Mouse (Mus musculus) embryonic facial prominence, embryonic 10.5 days (tissue): ENCODE results near the gene Ypel4. TPM values are rescaled to one million over a fixed set of nuclear protein-coding genes. Genes with fewer than 3 reads are reported as not detected.

Experiments used
- DNase-seq: peaks from one replicate; pipeline ENCODE4 v3.0.0-alpha.2; 2017; ENCODE audit warnings: low spot score
- H3K27ac ChIP-seq: fragments of 300-500 bp; sonication (generic); replicated peaks from 2 replicates; pipeline ENCODE4 v1.5.1; 2016; ENCODE audit warnings: mild to moderate bottlenecking
- H3K27me3 ChIP-seq: fragments of 300-500 bp; sonication (generic); replicated peaks from 2 replicates; pipeline ENCODE4 v1.6.1; 2016; ENCODE audit warnings: low read depth, mild to moderate bottlenecking; ENCODE audit not compliant: poor library complexity, severe bottlenecking
- H3K36me3 ChIP-seq: fragments of 300-500 bp; sonication (generic); replicated peaks from 2 replicates; pipeline ENCODE4 v1.6.1; 2016; ENCODE audit warnings: mild to moderate bottlenecking, moderate library complexity
- H3K4me1 ChIP-seq: fragments of 300-500 bp; sonication (generic); 2 replicates; pipeline ENCODE4 v1.6.1; 2016
- H3K4me3 ChIP-seq: fragments of 300-500 bp; sonication (generic); 2 replicates; pipeline ENCODE4 v1.5.1; 2016; ENCODE audit warnings: mild to moderate bottlenecking, moderate library complexity
- H3K9me3 ChIP-seq: fragments of 300-500 bp; sonication (generic); 2 replicates; pipeline ENCODE4 v1.6.1; 2016; ENCODE audit warnings: mild to moderate bottlenecking
- WGBS: fragments of 180-500 bp; shearing (Covaris S2); methylation state at CpG from one replicate; pipeline ENCODE4 v1.1.7; 2016; 5-methylcytosine and 5-hydroxymethylcytosine counted together
- microRNA counts: library from miRNA; unstranded; fragments of <30 nt; microRNA quantifications from one replicate; lab custom pipeline; 2017
- microRNA-seq: library from miRNA; unstranded; fragments of <30 nt; microRNA quantifications from one replicate; pipeline ENCODE4, GENCODE M21; 2017
- polyA plus RNA-seq: library from polyadenylated mRNA; unstranded; fragments of >200 nt; fragmentation: Nextera tagmentation; extraction: Ambion mirVana; gene quantifications from 2 replicates; pipeline ENCODE4 v1.2.1, GENCODE M21; 2016

The Ypel4 gene
- polyA plus RNA-seq, 1 experiment from 2014 or later, result 8.1 TPM

GRCm38 (mm10) chr2:84775241-84775640, 41.4 kb downstream of the Ypel4 start, which contains the start of gene Serping1:
Gene Serping1 (minus strand): TSS chr2:84775444.
- peak within 1 kb of the TSS; percentile 54 for H3K4me3 ChIP-seq
- peak within 1 kb of the TSS; percentile 86 for H3K27ac ChIP-seq
- no peaks in the 10 kb centered on the region for H3K27me3 ChIP-seq
- WGBS, result 59% methylated on average over 9 of the region's 9 CpGs
- no peaks in the 10 kb centered on the region for H3K36me3 ChIP-seq
- DNase-seq, result peak; percentile 34
- H3K4me1 ChIP-seq, result peaks cover 28% of the 10 kb centered on the region
- H3K9me3 ChIP-seq, result no peaks in the 10 kb centered on the region

GRCm38 (mm10) chr2:84775665-84776064, 41.8 kb downstream of the Ypel4 start:
- peak overlapping the region; percentile 86 for H3K27ac ChIP-seq
- no peaks in the 10 kb centered on the region for H3K9me3 ChIP-seq
- no peaks in the 10 kb centered on the region for H3K27me3 ChIP-seq
- H3K36me3 ChIP-seq, result no peaks in the 10 kb centered on the region
- H3K4me3 ChIP-seq, result no peak overlapping the region
- WGBS, result 88% methylated on average over 6 of the region's 6 CpGs
- peaks cover 28% of the 10 kb centered on the region for H3K4me1 ChIP-seq
- DNase-seq, result no peak

- Histone ChIP-seq H3K27ac (no peak overlapping the region), H3K9me3 (no peaks in the 10 kb centered on the region), H3K36me3 (no peaks in the 10 kb centered on the region), H3K4me1 (peaks cover 28% of the 10 kb centered on the region), H3K4me3 (no peak overlapping the region), H3K27me3 (no peaks in the 10 kb centered on the region)
- DNase-seq, result no peak
- 67% methylated on average over 3 of the region's 3 CpGs for WGBS
Observed at GRCm38 (mm10) chr2:84777706-84778105, 43.8 kb downstream of the Ypel4 start.

GRCm38 (mm10) chr2:84779210-84779609, 45.4 kb downstream of the Ypel4 start:
- Histone ChIP-seq H3K27me3 (no peaks in the 10 kb centered on the region), H3K4me3 (no peak overlapping the region), H3K4me1 (peaks cover 16% of the 10 kb centered on the region), H3K27ac (no peak overlapping the region), H3K9me3 (no peaks in the 10 kb centered on the region), H3K36me3 (no peaks in the 10 kb centered on the region)
- WGBS, result 65% methylated on average over 6 of the region's 6 CpGs
- DNase-seq, result no peak

- H3K27me3 ChIP-seq, result no peaks in the 10 kb centered on the region
- no peaks in the 10 kb centered on the region for H3K36me3 ChIP-seq
- no peaks in the 10 kb centered on the region for H3K9me3 ChIP-seq
- H3K4me1 ChIP-seq, result peaks cover 4% of the 10 kb centered on the region; the same call in 1 of the 2 replicates
- no peak for DNase-seq
- no peak overlapping the region for H3K4me3 ChIP-seq
- 84% methylated on average over 1 of the region's 1 CpGs for WGBS
- H3K27ac ChIP-seq, result no peak overlapping the region
Observed at GRCm38 (mm10) chr2:84783315-84783714, 49.5 kb downstream of the Ypel4 start.

GRCm38 (mm10) chr2:84783840-84784566, 50.1 kb downstream of the Ypel4 start:
- Histone ChIP-seq H3K36me3 (no peaks in the 10 kb centered on the region), H3K9me3 (no peaks in the 10 kb centered on the region), H3K27ac (no peak overlapping the region), H3K27me3 (no peaks in the 10 kb centered on the region), H3K4me1 (peaks cover 7% of the 10 kb centered on the region; the same call in 1 of the 2 replicates), H3K4me3 (no peak overlapping the region)
- WGBS, result 88% methylated on average over 3 of the region's 3 CpGs
- DNase-seq, result no peak

MicroRNA genes within 50 kb of the gene (microRNA counts, 519-probe panel; counts per million panel counts)
- microRNA mmu-miR-130a (lab: Ali Mortazavi, UCI), result 7,193 counts per million, percentile 97 among the panel's probes with 10 or more counts

Small RNA genes lying within 50 kb of the gene (microRNA-seq; reads per million reads assigned to microRNA genes)
- 35,145 reads per million, percentile 99 among the genes with 10 or more reads in this experiment for gene Mir130a

Other genes with a start within 250 kb of the Ypel4 start
- 43.3 and 44.3 TPM in 2 replicates for gene Ctnnd1, start 83.3 kb upstream of the Ypel4 start, polyA plus RNA-seq
- gene Btbd18, start 75.0 kb upstream of the Ypel4 start, polyA plus RNA-seq, result 0.14 and 0.41 TPM in 2 replicates
- gene Selenoh, start 63.3 kb upstream of the Ypel4 start, polyA plus RNA-seq, result 505 and 520 TPM in 2 replicates
- gene Gm28635, start 56.0 kb upstream of the Ypel4 start, polyA plus RNA-seq, result not detected in 2 replicates
- gene Med19, start 55.7 kb upstream of the Ypel4 start, polyA plus RNA-seq, result 45.3 and 46.4 TPM in 2 replicates
- gene Tmx2, start 54.9 kb upstream of the Ypel4 start, polyA plus RNA-seq, result 135 and 137 TPM in 2 replicates
- gene Zdhhc5, start 18.9 kb upstream of the Ypel4 start, polyA plus RNA-seq, result 30.2 and 31.9 TPM in 2 replicates
- gene Clp1, start 6.7 kb upstream of the Ypel4 start, polyA plus RNA-seq, result 53.2 and 53.8 TPM in 2 replicates
- gene Gm19426, start 9.6 kb downstream of the Ypel4 start, polyA plus RNA-seq, result 8.0 and 9.5 TPM in 2 replicates
- 16.6 and 18.7 TPM in 2 replicates for gene Serping1, start 41.4 kb downstream of the Ypel4 start, polyA plus RNA-seq
- 22.7 and 25.8 TPM in 2 replicates for gene Ube2l6, start 64.8 kb downstream of the Ypel4 start, polyA plus RNA-seq
- 0.21 and 0.27 TPM in 2 replicates for gene Smtnl1, start 88.6 kb downstream of the Ypel4 start, polyA plus RNA-seq
- gene Timm10, start 92.9 kb downstream of the Ypel4 start, polyA plus RNA-seq, result 64.9 and 65.8 TPM in 2 replicates
- gene Slc43a1, start 104.8 kb downstream of the Ypel4 start, polyA plus RNA-seq, result 30.4 and 35.4 TPM in 2 replicates
- gene Rtn4rl2, start 152.7 kb downstream of the Ypel4 start, polyA plus RNA-seq, result 2.5 and 2.6 TPM in 2 replicates
- 29.5 and 30.8 TPM in 2 replicates for gene Slc43a3, start 202.5 kb downstream of the Ypel4 start, polyA plus RNA-seq
- 0.30 TPM in 1 of 2 replicates, not detected in the other for gene Prg2, start 246.4 kb downstream of the Ypel4 start, polyA plus RNA-seq